Mouse (Mus musculus) layer of hippocampus, postnatal 10 days (tissue): ENCODE results near the gene Abcf3. TPM values are rescaled to one million over a fixed set of nuclear protein-coding genes. Genes with fewer than 3 reads are reported as not detected.

Source experiments
- DNase-seq, 2 experiments: peaks; one replicate each; pipeline ENCODE4 v3.0.0; 2021; ENCODE audit warnings: low spot score in 2 of 2
- long read RNA-seq: library from polyadenylated mRNA; stranded (forward); transcript quantifications from one replicate; pipeline ENCODE4 v2.0.0, GENCODE M21; 2023
- total RNA-seq, 2 experiments: library from RNA; stranded (reverse); gene quantifications; 2 replicates each; pipeline ENCODE4 v1.2.3; 2021

Abcf3 gene
- 10 to 100 TPM; 61.3 to 90.1 TPM for total RNA-seq
- long read RNA-seq, transcript Abcf3-201 (21 exons, 3,090 nt) = major isoform, 32 of 47 reads
- long read RNA-seq, partial matches to known transcripts = 5 of 47 reads
- long read RNA-seq, other reads (novel, unspliced or antisense) = 10 of 47 reads

- DNase-seq = peak; percentile 95 to 97
Observed at GRCm38 (mm10) chr16:20548096-20548948, at the start of gene Abcf3. Gene Abcf3, plus strand, starts transcription at chr16:20548577.

GRCm38 (mm10) chr16:20498677-20499475 is 49.5 kb upstream of the Abcf3 start, which contains the start of gene Eif2b5:
Gene Eif2b5, plus strand, starts transcription at chr16:20498817.
- DNase-seq = peak; percentile 90 to 93

- no peak for DNase-seq
Observed at GRCm38 (mm10) chr16:20506000-20506399, 42.4 kb upstream of the Abcf3 start.

GRCm38 (mm10) chr16:20509349-20509748 is 39.0 kb upstream of the Abcf3 start:
- peak in 1 of 2 experiments; percentile 38 for DNase-seq

- no peak for DNase-seq
Observed at GRCm38 (mm10) chr16:20511277-20511847, 37.0 kb upstream of the Abcf3 start.

GRCm38 (mm10) chr16:20516032-20516431 is 32.3 kb upstream of the Abcf3 start:
- no peak for DNase-seq

GRCm38 (mm10) chr16:20516726-20517201 is 31.6 kb upstream of the Abcf3 start, which contains the start of gene Dvl3:
Gene Dvl3, plus strand, starts transcription at chr16:20516982.
- DNase-seq = peak; percentile 83 to 91

GRCm38 (mm10) chr16:20517216-20517615 is 31.2 kb upstream of the Abcf3 start:
- DNase-seq = peak in 1 of 2 experiments; percentile 38

GRCm38 (mm10) chr16:20517701-20518374 is 30.5 kb upstream of the Abcf3 start:
- peak; percentile 21 to 35 for DNase-seq

GRCm38 (mm10) chr16:20523886-20524285 is 24.5 kb upstream of the Abcf3 start:
- DNase-seq = no peak

- DNase-seq = no peak
Observed at GRCm38 (mm10) chr16:20528779-20529178, 19.6 kb upstream of the Abcf3 start.

- no peak for DNase-seq
Observed at GRCm38 (mm10) chr16:20529375-20529774, 19.0 kb upstream of the Abcf3 start.

- no peak for DNase-seq
Observed at GRCm38 (mm10) chr16:20530941-20531340, 17.4 kb upstream of the Abcf3 start.

- no peak for DNase-seq
Observed at GRCm38 (mm10) chr16:20534617-20535295, 13.6 kb upstream of the Abcf3 start.

- peak; percentile 85 to 90 for DNase-seq
Observed at GRCm38 (mm10) chr16:20535296-20536080, 12.9 kb upstream of the Abcf3 start, which contains the start of gene Ap2m1. Gene Ap2m1, plus strand, starts transcription at chr16:20535478.

GRCm38 (mm10) chr16:20536081-20536665 is 12.2 kb upstream of the Abcf3 start:
- DNase-seq = no peak

- DNase-seq = peak in 1 of 2 experiments; percentile 18
Observed at GRCm38 (mm10) chr16:20537071-20537471, 11.3 kb upstream of the Abcf3 start.

GRCm38 (mm10) chr16:20537601-20538320 is 10.6 kb upstream of the Abcf3 start:
- DNase-seq = no peak
